Mouse (Mus musculus): ENCODE results near the gene Prkcd. TPM values are rescaled to one million over a fixed set of nuclear protein-coding genes. Genes with fewer than 3 reads are reported as not detected.

The Prkcd gene
- polyA plus RNA-seq, 1 experiment from 2014 or later: 17.4 TPM

- WGBS: 58% methylated on average over 14 of the region's 14 CpGs
Measured at GRCm38 (mm10) chr14:30561470-30562187, 64.4 kb downstream of the Prkcd start.

DNA sequence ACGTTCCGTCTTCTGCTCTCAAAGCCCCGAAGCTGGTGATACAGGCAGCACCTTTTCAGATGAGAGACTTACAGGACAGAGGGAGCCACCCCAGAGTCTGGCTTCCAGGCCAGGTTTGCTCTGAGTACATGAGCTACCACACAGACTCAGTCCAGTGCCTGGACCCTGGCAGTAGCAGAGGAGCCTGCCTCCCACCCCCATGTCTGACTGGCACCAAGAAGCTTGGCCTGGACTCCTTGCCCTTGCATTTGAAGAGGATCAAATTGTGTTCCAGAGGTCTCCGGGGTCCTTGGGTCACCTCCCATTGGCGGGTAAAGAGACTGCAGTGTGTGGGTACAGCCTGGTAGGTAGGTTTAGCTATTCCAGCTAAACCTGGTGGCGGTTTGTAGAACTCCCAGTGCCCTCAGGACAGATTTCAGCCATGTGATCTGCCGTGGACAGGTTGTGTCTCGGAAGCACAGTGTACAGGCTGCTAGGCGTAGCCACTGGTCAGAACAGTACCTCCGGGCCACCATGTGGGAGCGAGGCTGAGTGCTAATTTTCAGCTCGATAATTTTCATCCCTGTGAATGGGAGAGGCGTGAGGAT lies 65.1 kb downstream of the Prkcd start:
- 92% methylated on average over 13 of the region's 13 CpGs for WGBS
- Histone ChIP-seq H3K27me3 (no peaks in the 10 kb centered on the region), H3K9ac (replicated peaks) (no peak overlapping the region), H3K27ac (peak overlapping the region; percentile 76), H3K9me3 (no peaks in the 10 kb centered on the region), H3K36me3 (peaks cover 55% of the 10 kb centered on the region), H3K4me3 (replicated peaks) (no peak overlapping the region), H3K4me1 (replicated peaks) (peaks cover 19% of the 10 kb centered on the region), H3K4me2 (replicated peaks) (no peak overlapping the region)
- 0 out of 2 replicates have a peak, but pooled peaks have one; percentile 10 for ATAC-seq

More at GRCm38 (mm10) chr14:30561470-30562187, 64.4 kb downstream of the Prkcd start:
- H3K27ac ChIP-seq: peak overlapping the region; percentile 76
- no peaks in the 10 kb centered on the region for H3K27me3 ChIP-seq
- H3K4me2 ChIP-seq (replicated peaks): no peak overlapping the region
- ATAC-seq: peak; percentile 77
- no peak overlapping the region for H3K4me3 ChIP-seq (replicated peaks)
- peaks cover 61% of the 10 kb centered on the region for H3K36me3 ChIP-seq
- no peak overlapping the region for H3K9ac ChIP-seq (replicated peaks)
- H3K9me3 ChIP-seq: no peaks in the 10 kb centered on the region
- peaks cover 19% of the 10 kb centered on the region for H3K4me1 ChIP-seq (replicated peaks)

DNA sequence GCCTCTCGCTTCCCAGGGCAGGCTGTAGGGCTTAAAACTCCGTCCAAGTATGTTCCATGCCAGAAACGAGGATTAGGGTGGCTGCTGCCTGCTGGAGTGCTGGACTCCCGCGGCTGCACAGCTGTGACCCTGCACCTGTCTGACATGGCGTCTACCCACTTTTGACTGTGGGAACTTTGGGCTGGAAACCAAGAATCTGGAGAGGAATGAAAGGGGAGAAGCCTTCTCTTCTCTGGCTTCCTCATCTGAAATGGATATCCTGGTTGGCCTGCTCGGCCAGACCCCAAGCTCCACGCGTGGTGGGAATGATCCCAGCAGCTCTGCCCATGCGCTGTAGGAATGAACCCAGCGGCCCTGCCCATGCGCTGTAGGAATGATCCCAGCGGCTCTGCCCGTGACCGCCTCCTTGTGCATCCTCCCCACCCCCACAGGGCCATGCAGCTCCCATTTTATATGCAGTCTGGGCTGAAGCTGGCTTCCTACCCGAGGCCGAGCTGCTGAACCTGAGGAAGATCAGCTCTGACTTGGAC lies 66.6 kb downstream of the Prkcd start:
- WGBS: 88% methylated on average over 17 of the region's 17 CpGs
- peaks cover 48% of the 10 kb centered on the region for H3K36me3 ChIP-seq
- H3K4me3 ChIP-seq (replicated peaks): no peak overlapping the region
- no peaks in the 10 kb centered on the region for H3K27me3 ChIP-seq
- ATAC-seq: no peak
- H3K4me1 ChIP-seq (replicated peaks): peaks cover 19% of the 10 kb centered on the region
- no peak overlapping the region for H3K27ac ChIP-seq
- no peak overlapping the region for H3K9ac ChIP-seq (replicated peaks)
- no peaks in the 10 kb centered on the region for H3K9me3 ChIP-seq
- no peak overlapping the region for H3K4me2 ChIP-seq (replicated peaks)

- Histone ChIP-seq H3K9me3 (no peaks in the 10 kb centered on the region), H3K27me3 (no peaks in the 10 kb centered on the region), H3K4me1 (replicated peaks) (peaks cover 19% of the 10 kb centered on the region), H3K4me3 (replicated peaks) (no peak overlapping the region), H3K9ac (replicated peaks) (no peak overlapping the region), H3K27ac (no peak overlapping the region), H3K4me2 (replicated peaks) (no peak overlapping the region), H3K36me3 (peaks cover 46% of the 10 kb centered on the region)
- no peak for ATAC-seq
- WGBS: 81% methylated on average over 9 of the region's 9 CpGs
Measured at GRCm38 (mm10) chr14:30557730-30558129, 68.3 kb downstream of the Prkcd start.

DNA sequence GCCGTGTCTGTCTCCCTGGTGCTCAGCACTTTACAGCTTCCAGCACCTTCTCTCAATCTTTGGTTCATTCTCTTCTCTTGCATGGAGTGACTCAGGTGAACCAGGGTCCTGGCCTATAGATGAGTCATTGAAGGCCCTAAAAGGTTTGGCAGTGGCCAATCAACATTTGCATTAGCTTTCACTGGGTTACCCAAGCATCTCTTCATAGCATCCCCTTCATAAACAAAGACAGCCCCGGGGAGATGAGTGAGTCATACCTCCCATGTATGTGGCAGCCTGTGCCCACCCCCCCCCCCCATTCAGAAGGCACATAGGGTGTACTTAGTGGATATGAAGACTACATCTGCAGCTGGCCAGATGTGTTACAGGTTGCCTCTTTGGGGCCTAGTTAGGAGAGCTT lies 69.4 kb downstream of the Prkcd start:
- ATAC-seq: no peak
- 93% methylated on average over 2 of the region's 2 CpGs for WGBS
- Histone ChIP-seq H3K4me3 (replicated peaks) (no peak overlapping the region), H3K27ac (no peak overlapping the region), H3K4me1 (replicated peaks) (peaks cover 17% of the 10 kb centered on the region), H3K27me3 (no peaks in the 10 kb centered on the region), H3K9me3 (no peaks in the 10 kb centered on the region), H3K4me2 (replicated peaks) (no peak overlapping the region), H3K9ac (replicated peaks) (no peak overlapping the region), H3K36me3 (peaks cover 44% of the 10 kb centered on the region)

DNA sequence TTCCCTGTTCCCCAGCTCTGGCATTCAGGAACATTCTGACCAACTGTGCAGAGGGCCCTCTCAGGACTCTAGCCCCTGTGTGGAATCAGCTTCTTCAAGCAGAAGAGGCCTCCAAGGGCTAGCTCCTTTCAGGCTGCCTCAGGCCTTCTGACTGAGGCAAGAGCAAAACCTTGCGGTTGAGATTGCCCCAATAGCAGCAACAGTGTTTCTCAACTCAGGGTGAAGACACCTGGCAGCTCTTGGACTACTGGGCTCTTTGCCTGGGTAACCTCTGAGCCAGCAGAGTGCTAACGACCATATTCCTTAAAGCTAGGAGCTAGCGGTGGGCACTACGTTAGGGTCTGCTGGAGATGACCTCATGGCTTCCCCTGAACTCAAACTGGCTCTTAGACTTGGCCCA lies 72.8 kb downstream of the Prkcd start:
- Histone ChIP-seq H3K27ac (no peak overlapping the region), H3K36me3 (peaks cover 10% of the 10 kb centered on the region), H3K4me2 (replicated peaks) (no peak overlapping the region), H3K9me3 (no peaks in the 10 kb centered on the region), H3K4me3 (replicated peaks) (no peak overlapping the region), H3K4me1 (replicated peaks) (peaks cover 29% of the 10 kb centered on the region), H3K27me3 (no peaks in the 10 kb centered on the region), H3K9ac (replicated peaks) (no peak overlapping the region)
- no peak for ATAC-seq
- 89% methylated on average over 4 of the region's 4 CpGs for WGBS

DNA sequence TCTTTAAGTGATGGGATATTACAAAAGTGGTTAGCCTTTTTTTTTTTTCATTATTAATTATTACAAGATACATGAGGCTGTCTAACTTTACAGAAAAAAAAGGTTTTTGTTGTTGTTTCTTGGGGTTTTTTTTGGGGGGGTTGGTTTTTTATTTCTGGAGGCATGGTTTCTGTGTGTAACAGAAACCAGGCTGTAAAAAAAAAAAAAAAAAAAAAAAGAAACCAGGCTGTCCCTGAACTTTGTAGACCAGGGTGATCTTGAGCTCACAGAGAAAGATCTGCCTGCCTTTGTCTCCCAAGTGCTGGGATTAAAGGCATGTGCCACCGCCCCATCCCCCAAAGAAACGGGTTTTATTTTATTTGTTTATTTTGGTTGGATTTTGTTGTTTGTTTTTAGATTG lies 74.0 kb downstream of the Prkcd start:
- Histone ChIP-seq H3K27ac (no peak overlapping the region), H3K9ac (replicated peaks) (no peak overlapping the region), H3K4me1 (replicated peaks) (peaks cover 34% of the 10 kb centered on the region), H3K9me3 (no peaks in the 10 kb centered on the region), H3K27me3 (no peaks in the 10 kb centered on the region), H3K36me3 (peaks cover 10% of the 10 kb centered on the region), H3K4me2 (replicated peaks) (no peak overlapping the region), H3K4me3 (replicated peaks) (no peak overlapping the region)
- 84% methylated on average over 2 of the region's 2 CpGs for WGBS
- no peak for ATAC-seq

- 67% methylated on average over 5 of the region's 5 CpGs for WGBS
Measured at GRCm38 (mm10) chr14:30551509-30551908, 74.5 kb downstream of the Prkcd start.

GRCm38 (mm10) chr14:30550232-30551070 lies 75.6 kb downstream of the Prkcd start:
- WGBS: 39% methylated on average over 8 of the region's 8 CpGs
- peak overlapping the region; percentile 71 for H3K4me3 ChIP-seq (replicated peaks)
- H3K9ac ChIP-seq (replicated peaks): peak overlapping the region; percentile 92
- peak overlapping the region; percentile 92 for H3K4me2 ChIP-seq (replicated peaks)
- no peaks in the 10 kb centered on the region for H3K27me3 ChIP-seq
- peaks cover 34% of the 10 kb centered on the region for H3K4me1 ChIP-seq (replicated peaks)
- ATAC-seq: no peak
- H3K27ac ChIP-seq: no peak overlapping the region
- no peaks in the 10 kb centered on the region for H3K9me3 ChIP-seq
- H3K36me3 ChIP-seq: peaks cover 4% of the 10 kb centered on the region

More at GRCm38 (mm10) chr14:30551509-30551908, 74.5 kb downstream of the Prkcd start:
- H3K27me3 ChIP-seq: no peaks in the 10 kb centered on the region
- peak overlapping the region; percentile 71 for H3K4me3 ChIP-seq (replicated peaks)
- H3K9me3 ChIP-seq: no peaks in the 10 kb centered on the region
- H3K4me2 ChIP-seq (replicated peaks): peak overlapping the region; percentile 92
- peaks cover 10% of the 10 kb centered on the region for H3K36me3 ChIP-seq
- peaks cover 34% of the 10 kb centered on the region for H3K4me1 ChIP-seq (replicated peaks)
- H3K9ac ChIP-seq (replicated peaks): no peak overlapping the region
- ATAC-seq: no peak
- no peak overlapping the region for H3K27ac ChIP-seq

- no peaks in the 10 kb centered on the region for H3K9me3 ChIP-seq
- peaks cover 34% of the 10 kb centered on the region for H3K4me1 ChIP-seq (replicated peaks)
- H3K27ac ChIP-seq: peak overlapping the region; percentile 93
- peak overlapping the region; percentile 92 for H3K9ac ChIP-seq (replicated peaks)
- H3K36me3 ChIP-seq: no peaks in the 10 kb centered on the region; the same call in 1 of the 2 replicates
- H3K4me3 ChIP-seq (replicated peaks): peak overlapping the region; percentile 71
- peak overlapping the region; percentile 92 for H3K4me2 ChIP-seq (replicated peaks)
- WGBS: 0% methylated on average over 10 of the region's 10 CpGs
- H3K27me3 ChIP-seq: no peaks in the 10 kb centered on the region
- ATAC-seq: peak; percentile 25; the same call in 1 of the 2 replicates
Measured at GRCm38 (mm10) chr14:30549777-30550149, 76.2 kb downstream of the Prkcd start.

DNA sequence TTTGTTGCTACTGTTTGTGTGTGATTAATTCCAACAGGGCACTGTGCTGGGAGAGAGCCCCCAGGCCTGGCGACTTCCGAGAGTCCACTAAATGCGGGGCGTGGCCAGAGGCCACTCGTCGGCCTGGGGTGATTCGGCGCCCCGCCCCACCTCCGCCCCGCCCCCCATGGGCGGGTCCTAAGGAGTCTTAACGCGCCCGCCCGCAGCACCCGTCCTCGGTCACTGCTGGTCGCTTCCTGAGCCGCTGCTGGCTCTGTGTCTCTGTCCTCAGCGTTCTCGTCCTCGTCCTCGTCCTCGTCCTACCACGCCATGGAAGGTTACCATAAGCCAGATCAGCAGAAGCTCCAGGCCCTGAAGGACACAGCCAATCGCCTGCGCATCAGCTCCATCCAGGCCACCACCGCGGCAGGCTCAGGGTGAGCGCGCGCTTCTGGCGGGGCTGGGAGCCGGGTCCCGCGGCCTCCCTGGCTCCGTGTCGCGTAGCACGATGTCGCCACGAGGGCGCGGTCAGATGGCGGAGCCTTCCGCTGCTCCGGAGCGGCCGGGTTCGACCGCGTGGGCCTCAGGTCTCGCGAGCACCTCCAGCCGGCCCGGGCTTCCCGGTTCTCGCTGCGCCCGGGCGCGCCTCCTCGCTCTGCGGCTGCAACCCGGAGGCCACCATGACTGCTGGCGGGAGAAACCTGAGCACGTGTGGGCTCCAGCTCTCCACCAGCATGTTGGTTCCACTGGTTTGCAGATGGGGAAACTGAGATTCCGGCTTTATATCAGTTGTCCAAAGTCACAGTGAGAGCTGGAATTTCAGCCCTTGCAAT lies 76.8 kb downstream of the Prkcd start:
- H3K4me2 ChIP-seq (replicated peaks): peak overlapping the region; percentile 92
- WGBS: under 1% methylated on average over 68 of the region's 69 CpGs
- peak overlapping the region; percentile 93 for H3K27ac ChIP-seq
- ATAC-seq: peak; percentile 95
- H3K9ac ChIP-seq (replicated peaks): peak overlapping the region; percentile 92
- no peaks in the 10 kb centered on the region for H3K9me3 ChIP-seq
- H3K36me3 ChIP-seq: no peaks in the 10 kb centered on the region; the same call in 1 of the 2 replicates
- no peaks in the 10 kb centered on the region for H3K27me3 ChIP-seq
- peak overlapping the region; percentile 71 for H3K4me3 ChIP-seq (replicated peaks)
- peaks cover 34% of the 10 kb centered on the region for H3K4me1 ChIP-seq (replicated peaks)

Data from midbrain, embryonic 13.5 days (tissue).